Mouse (Mus musculus): Measurements from ENCODE around the gene Rmi1.
A peak's percentile ranks its signal among the peaks of the same experiment; 100 is the strongest.
"Not testable (repeated sequence)": the region's sequence is repeated elsewhere in the genome, so short reads cannot be mapped to it uniquely, and the experiment has no call there.

Gene Rmi1

DNA sequence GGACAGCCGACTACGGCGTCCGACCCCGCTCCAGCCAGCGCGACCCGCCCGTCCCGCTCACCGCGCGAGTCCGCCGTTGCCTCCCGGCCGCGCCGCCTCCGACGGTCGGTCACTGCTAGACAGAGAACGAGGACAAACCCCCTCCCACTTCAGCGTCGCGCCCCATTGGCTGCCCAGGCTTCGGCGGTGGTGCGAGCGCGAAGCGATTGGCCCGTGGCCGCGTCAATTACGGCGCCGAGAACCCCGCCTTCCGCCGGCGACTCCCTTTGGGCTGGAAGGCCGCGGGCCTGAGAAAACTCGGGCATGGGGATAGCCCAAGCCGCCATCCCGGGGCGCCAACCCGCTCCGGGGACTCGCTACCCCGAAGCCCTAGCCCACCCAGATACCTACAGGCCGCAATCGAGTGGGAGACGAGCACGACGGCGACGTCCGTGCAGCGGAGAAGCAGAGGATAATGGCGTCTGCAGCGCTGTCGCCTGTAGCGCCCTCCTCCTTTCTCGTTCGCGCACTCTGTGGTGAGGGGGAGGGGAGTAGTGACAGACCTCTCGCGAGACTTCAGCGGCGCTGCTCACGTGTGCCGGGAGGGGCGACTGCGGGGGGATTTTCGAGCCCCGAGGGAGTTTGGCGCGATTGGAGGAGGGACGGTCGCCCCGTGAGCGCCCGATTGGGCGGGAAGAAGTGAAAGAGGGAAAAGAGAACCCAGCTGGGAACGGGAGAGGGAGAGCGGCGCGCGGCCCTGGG, at the start of gene Rmi1:
Gene Rmi1 (plus strand): TSS at position 246 of the 741 bp plus-strand sequence.
- DNase-seq (ENCODE audit: low spot score in 2 of 2) = peak; percentile 95 to 96

GRCm38 (mm10) chr13:58352996-58353395, 49.1 kb upstream of the Rmi1 start:
- DNase-seq (ENCODE audit: low spot score in 2 of 2) = no peak

DNA sequence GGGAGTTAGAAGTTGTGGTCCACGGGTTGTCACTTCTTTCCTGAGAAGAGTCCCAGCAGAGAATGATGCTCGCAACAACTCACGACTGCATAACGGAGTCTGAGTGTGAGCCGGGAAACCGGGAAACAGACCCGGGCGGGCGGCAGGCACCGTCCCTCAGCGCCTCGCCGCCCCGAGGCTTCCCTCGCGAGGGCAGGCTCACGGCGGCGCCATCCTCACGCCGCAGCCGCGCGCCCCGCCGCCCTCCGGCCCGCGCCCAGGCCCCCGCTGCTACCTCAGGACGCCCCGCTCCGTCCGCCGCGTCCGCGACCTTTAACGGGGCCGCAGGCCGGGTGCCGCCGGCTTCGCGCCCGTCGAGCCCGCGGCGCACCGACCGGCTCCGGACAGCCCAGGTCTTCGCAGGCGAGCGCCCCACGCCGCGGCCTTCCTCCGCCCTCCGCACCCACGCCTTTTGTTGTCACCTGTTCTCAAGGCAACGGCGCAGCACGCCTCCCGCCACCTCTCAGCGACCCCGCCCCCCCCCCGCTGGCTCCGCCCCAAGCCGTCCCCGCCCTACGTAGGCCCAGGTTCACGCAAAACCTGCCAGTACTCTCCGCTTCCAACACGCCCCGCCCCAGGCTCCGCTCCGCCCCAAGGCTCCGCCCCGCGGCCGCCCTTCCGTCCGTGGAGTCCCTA, 43.3 kb upstream of the Rmi1 start, which contains the start of gene Kif27:
Gene Kif27 (minus strand): TSS at position 494 of the 675 bp plus-strand sequence.
- DNase-seq (ENCODE audit: low spot score in 2 of 2) = peak in 1 of 2 experiments; percentile 20

DNA sequence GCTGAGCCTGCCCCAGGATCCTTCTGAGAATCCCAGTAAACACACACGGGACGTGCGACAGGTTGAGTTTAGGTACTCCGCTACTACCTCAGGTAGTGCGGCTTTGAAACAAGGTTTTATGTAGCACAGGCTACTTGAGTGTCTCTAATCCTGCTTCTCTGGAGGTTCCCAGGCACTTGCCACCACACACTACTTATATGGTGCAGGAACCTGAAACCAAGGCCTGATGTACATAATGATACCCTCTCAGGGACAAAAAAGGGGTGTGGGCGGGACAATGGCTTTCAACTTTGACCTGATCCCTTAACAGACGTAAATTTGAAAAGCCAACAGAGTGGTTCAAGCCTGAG, 42.8 kb upstream of the Rmi1 start:
- no peak for DNase-seq (ENCODE audit: low spot score in 2 of 2)

DNA sequence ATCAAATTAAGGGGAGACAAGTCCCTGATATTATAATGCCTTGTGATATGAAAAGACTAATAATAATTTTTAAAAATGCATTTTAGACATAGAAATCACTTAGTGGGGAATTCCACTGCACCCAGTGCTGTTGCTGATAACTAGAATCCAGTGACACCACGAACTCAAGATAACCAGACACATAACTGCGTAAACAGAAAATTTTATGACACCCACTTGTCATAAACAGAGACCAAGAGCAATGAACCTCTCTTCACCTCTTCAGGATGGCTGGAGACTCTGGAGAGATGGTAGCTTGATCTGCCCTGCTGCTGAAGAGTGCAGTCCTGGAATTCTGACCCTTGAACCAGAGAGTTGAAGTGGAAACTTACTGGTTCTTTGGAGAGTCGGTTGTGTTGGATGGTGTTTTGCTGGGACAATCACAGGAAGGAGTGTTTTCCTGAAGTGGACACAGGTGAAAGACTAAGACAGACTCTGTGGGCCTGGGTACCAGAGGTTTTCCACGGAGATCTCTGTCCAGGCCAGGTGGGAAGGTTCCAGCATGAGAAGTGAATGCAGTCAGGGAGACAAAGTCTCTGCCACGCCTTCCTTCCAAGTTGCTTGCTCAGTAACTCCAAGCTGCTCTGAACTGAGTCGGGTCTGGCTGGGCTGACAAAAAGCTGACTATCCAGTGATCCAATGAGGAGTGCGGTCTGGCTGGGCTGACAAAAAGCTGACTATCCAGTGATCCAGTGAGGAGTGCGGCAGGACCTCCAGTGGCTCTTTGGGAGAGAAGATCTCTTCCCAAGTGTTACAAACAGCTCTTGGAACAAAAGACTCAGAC, 37.5 kb upstream of the Rmi1 start:
- DNase-seq (ENCODE audit: low spot score in 2 of 2) = no peak

DNA sequence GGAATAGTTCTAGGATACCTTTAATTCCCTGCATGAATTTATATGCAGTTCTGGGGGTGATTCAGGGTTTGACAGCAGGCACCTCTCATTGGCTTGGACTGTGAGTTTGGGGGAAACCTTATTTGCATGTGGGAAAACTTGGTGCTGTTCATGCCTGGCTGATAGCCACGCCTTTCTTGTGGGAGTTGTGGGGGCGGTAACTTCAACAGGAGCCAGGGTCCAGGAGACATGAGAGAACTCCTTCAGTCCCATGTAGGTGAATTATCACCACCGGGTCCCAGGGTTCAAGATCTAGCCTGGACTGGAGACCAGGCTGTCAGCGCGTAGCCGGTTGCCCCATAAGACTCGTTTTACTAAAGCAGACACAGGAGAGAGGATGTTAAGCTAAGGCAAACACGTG, 36.9 kb upstream of the Rmi1 start:
- DNase-seq (ENCODE audit: low spot score in 2 of 2) = not testable (repeated sequence)

- no peak for DNase-seq (ENCODE audit: low spot score in 2 of 2)
Observed at GRCm38 (mm10) chr13:58366373-58366772, 35.7 kb upstream of the Rmi1 start.

GRCm38 (mm10) chr13:58367641-58368040, 34.4 kb upstream of the Rmi1 start:
- no peak for DNase-seq (ENCODE audit: low spot score in 2 of 2)

DNA sequence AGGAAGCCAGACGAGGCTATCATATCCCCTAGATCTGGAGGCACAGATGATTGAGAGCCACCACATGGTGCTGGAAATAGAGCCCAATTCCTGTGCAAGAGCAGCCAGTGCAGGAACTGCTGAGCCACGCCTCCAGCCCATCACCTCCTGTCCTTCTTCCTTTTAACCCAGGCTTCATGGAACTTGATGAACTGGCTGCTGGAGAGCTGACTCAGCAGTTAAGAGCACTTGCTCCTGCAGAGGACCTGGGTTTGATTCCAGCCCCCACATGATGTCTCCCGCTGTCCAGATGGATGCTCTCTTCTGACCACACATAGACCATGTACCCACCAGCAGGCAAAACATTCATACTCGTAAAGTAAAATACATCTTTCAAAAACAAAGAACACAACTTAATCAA, 33.2 kb upstream of the Rmi1 start:
- no peak for DNase-seq (ENCODE audit: low spot score in 2 of 2)

- no peak for DNase-seq (ENCODE audit: low spot score in 2 of 2)
Observed at GRCm38 (mm10) chr13:58372278-58373152, 29.5 kb upstream of the Rmi1 start.

DNA sequence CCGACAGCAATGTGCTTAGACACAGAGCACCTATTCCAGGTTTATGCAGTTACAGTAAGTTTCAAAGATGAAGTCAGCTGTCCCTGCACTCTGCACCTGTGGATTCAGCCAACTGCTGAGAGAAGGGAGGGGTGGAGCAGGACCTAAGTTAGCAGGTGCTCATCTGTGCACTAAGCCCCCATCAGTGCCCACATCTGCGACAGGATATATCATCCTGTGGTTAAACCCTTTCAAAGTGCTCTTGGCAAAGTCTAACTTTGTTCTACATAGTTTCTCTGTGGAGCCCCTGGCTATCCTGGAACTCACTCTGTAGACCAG, 28.9 kb upstream of the Rmi1 start:
- DNase-seq (ENCODE audit: low spot score in 2 of 2) = no peak

DNA sequence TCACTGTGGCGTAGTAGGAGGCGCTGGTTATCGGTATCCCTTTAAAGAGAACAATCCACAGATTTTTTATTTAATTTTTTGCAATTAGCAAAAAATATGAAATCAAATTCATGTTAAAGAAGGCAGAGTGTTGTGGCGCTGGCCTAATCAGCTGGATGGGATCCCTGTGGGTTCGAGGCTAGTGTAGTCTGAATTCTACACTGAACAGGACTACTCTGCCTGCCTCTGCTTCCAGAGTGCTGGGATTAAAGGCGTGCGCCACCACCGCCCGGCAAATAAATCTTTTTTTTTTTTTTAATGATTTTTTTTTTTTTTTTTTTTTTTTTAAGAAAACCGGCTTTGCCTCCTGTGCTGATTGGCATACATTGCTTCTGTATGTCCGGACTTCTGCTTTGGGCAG, 17.7 kb upstream of the Rmi1 start:
- no peak for DNase-seq (ENCODE audit: low spot score in 2 of 2)

GRCm38 (mm10) chr13:58384779-58385546, 17.1 kb upstream of the Rmi1 start, which contains the start of gene 2210016F16Rik:
Gene 2210016F16Rik (minus strand): TSS chr13:58385225.
- peak; percentile 20 to 29 for DNase-seq (ENCODE audit: low spot score in 2 of 2)

DNA sequence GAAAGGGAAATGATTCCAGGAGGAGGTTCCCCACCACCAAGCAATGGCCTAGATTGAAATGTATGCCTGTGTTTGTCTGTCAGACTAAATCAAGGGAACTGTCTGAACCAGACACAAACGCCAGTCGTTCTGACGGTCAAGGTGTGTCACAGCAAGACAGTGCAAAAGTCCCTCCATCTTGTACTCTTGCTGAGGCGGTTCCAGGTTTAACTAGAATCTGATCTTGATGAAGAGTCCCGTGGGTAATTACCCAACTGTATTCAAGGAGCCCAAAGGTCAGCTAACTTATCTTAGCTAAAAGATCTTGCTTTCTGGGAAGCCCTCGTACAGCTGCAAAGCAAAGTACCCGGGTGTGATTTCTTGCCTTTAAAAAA, 16.5 kb upstream of the Rmi1 start:
- DNase-seq (ENCODE audit: low spot score in 2 of 2) = no peak

- peak; percentile 59 to 72 for DNase-seq (ENCODE audit: low spot score in 2 of 2)
Observed at GRCm38 (mm10) chr13:58387948-58388347, 14.1 kb upstream of the Rmi1 start.

- DNase-seq (ENCODE audit: low spot score in 2 of 2) = no peak
Observed at GRCm38 (mm10) chr13:58388379-58388778, 13.7 kb upstream of the Rmi1 start.

DNA sequence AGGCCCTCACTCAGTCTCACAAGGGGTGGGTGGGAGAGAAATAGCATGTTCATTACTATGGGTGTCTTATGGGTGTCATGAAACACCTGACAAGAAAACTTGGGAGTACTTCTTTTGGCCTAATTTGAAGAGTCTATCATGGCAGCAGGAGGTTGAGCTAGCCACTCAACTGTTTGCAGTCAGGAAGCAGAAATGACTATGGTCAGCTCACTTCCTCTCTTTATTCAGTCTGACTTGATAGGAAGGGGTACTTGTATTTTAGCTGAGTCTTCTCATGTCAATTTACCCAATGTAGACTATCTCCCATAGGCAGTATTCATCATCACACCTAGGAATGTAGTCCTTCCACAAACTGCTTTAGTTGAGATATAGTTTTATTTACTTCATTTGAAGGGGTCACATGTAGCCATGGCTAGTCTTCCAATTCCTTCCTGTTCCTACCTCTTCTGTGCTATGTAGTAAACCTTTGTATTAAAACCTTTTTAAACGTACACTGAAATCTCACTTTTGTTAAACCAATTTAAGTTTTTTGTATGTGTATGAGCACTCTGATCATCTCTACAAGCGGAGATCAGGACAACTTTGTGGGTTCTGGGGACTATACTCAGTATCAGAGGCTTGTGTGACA, 12.6 kb upstream of the Rmi1 start:
- no peak for DNase-seq (ENCODE audit: low spot score in 2 of 2)

DNA sequence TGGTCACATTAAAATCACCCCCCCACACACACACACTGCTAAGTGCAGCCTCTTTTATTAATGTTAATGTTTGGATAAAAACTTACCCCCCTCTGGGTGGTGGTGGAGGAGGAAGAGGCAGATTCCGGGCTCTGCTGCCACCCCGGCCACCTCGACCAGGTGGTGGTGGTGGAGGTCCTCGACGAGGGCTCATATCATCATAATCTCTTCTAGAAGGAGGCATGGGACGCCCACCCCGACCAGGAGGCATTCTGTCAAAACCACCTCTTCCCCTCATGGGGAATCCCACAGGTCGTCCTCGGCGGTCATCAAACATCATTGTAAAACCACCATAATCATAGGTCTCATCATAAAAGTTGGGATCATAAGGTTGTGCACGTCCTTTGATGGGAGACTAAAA, 7.7 kb upstream of the Rmi1 start:
- not testable (repeated sequence) for DNase-seq (ENCODE audit: low spot score in 2 of 2)

- no peak for DNase-seq (ENCODE audit: low spot score in 2 of 2)
Observed at GRCm38 (mm10) chr13:58397651-58398050, 4.4 kb upstream of the Rmi1 start.

DNA sequence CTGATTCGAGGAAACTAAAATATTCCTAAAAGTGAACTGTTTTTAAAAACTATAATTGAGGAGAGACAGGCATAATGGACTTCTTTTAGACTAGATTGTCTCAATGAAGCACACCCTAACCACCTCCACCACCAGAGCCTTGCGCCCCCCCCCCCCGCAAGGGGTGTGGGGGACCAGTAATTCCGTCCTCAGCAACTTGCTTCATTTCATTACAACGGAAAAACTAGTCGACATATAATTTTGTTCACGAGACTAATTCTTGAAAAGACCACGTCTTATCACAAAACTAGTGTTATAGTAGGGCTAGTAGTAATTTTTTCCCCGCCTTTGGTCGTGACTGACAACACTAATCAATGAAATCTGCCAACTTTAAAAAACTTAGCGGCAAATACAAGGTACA, 1.5 kb upstream of the Rmi1 start:
- no peak for DNase-seq (ENCODE audit: low spot score in 2 of 2)

Measured in frontal cortex, postnatal 25 days (tissue).